Mouse (Mus musculus) stomach, embryonic 16.5 days (tissue): ENCODE results near the gene Celsr1. TPM values are rescaled to one million over a fixed set of nuclear protein-coding genes. Genes with fewer than 3 reads are reported as not detected.

Experiments
- ATAC-seq: fragments of 200-750 bp; cut with Nextera tagmentation; 2 replicates; pipeline ENCODE4 v1.8.0; 2017; ENCODE audit warnings: moderate number of reproducible peaks, moderate TSS enrichment; ENCODE audit not compliant: insufficient read depth, low FRiP score
- H3K27ac ChIP-seq: fragments of 300-500 bp; sonication (generic); 2 replicates; pipeline ENCODE4 v1.5.1; 2014; ENCODE audit warnings: low read length
- H3K27me3 ChIP-seq: fragments of 300-500 bp; sonication (generic); 2 replicates; pipeline ENCODE4 v1.6.1; 2014; ENCODE audit warnings: low read length, control low read depth, mixed read lengths; ENCODE audit not compliant: control insufficient read depth, insufficient read depth
- H3K36me3 ChIP-seq: fragments of 300-500 bp; sonication (generic); 2 replicates; pipeline ENCODE4 v1.6.1; 2014; ENCODE audit warnings: low read length; ENCODE audit not compliant: control insufficient read depth, insufficient read depth
- H3K4me1 ChIP-seq: fragments of 300-500 bp; sonication (generic); 2 replicates; pipeline ENCODE4 v1.6.1; 2014; ENCODE audit warnings: low read length, control low read depth, mixed read lengths; ENCODE audit not compliant: control insufficient read depth, insufficient read depth
- H3K4me2 ChIP-seq: fragments of 300-500 bp; sonication (generic); 2 replicates; pipeline ENCODE4 v1.6.1; 2014; ENCODE audit warnings: low read depth, low read length, mixed read lengths
- H3K4me3 ChIP-seq: fragments of 300-500 bp; sonication (generic); replicated peaks from 2 replicates; pipeline ENCODE4 v1.5.1; 2014; ENCODE audit warnings: mild to moderate bottlenecking, low read length
- H3K9ac ChIP-seq: fragments of 300-500 bp; sonication (generic); 2 replicates; pipeline ENCODE4 v1.6.1; 2014; ENCODE audit warnings: low read length
- H3K9me3 ChIP-seq: fragments of 300-500 bp; sonication (generic); replicated peaks from 2 replicates; pipeline ENCODE4 v1.6.1; 2016; ENCODE audit warnings: low read length, control low read depth; ENCODE audit not compliant: control insufficient read depth
- WGBS: fragments of 180-500 bp; shearing (Covaris S2); extraction: QIAGEN DNeasy Blood & Tissue Kit; methylation state at CpG from one replicate; pipeline ENCODE4 v1.1.7; 2014; 5-methylcytosine and 5-hydroxymethylcytosine counted together
- polyA plus RNA-seq: library from polyadenylated mRNA; unstranded; fragments of >200 nt; fragmentation: Nextera tagmentation; extraction: Ambion mirVana; gene quantifications from 2 replicates; pipeline ENCODE4 v1.2.1, GENCODE M21; 2015

Gene Celsr1
- polyA plus RNA-seq, 1 experiment from 2014 or later, result 2.7 TPM

DNA sequence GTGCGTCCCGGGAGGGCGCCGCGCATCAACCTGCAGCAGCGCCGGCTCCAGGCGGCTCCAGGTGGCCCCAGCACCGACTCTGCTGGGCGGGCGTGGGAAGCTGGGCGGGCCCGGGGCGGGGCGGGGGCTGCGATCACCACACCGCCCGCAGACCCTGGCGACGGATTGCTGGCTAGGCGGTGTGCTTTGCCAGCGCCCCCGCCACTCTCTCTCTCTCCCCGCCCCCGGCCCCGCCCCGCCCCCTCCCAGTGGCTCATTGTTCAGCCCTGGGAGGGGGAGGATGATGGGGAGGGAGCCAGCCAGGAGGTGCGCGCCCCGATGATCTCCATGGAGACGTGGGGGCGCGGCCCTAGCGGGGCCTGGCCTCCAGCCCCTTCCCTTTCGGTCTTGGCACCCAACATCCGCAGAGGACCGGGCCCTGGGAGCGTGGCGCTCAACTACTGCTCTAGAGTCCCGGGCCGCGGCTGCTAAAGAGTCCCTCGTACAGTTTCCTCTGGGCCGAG, 495 bp upstream of the Celsr1 start:
- Histone ChIP-seq H3K9ac (peak overlapping the region; percentile 81), H3K36me3 (0 out of 2 replicates have a peak, but pooled peaks cover 17% of the 10 kb centered on the region), H3K4me1 (peaks cover 14% of the 10 kb centered on the region), H3K27me3 (peaks cover 24% of the 10 kb centered on the region), H3K27ac (peak overlapping the region; percentile 85), H3K4me3 (peak overlapping the region; percentile 63), H3K9me3 (peaks cover 8% of the 10 kb centered on the region), H3K4me2 (peak overlapping the region; percentile 81)
- WGBS, result under 1% methylated on average over 41 of the region's 44 CpGs
- peak; percentile 88 for ATAC-seq

DNA sequence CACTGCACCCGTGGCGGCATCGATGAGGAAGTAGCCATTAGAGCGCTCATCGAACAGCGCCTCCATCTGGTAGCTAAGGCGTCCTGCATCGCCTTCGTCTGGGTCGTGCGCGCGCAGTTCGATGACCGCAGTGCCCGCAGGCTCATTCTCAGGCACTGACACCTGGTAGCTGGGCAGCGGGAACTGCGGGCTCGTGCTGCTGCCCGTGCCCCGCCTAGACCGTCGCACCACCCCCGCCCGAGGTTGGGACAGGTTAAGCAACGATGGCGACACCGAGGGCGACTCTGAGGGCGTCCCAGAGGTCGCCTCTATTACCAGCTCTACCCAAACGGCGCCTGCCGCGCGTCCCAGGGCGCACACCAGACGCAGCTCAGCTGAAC, 776 bp downstream of the Celsr1 start:
- H3K27me3 ChIP-seq, result peaks cover 22% of the 10 kb centered on the region
- WGBS, result 2% methylated on average over 38 of the region's 38 CpGs
- H3K4me3 ChIP-seq, result peak overlapping the region; percentile 63
- H3K27ac ChIP-seq, result no peak overlapping the region; the same call in 1 of the 2 replicates
- H3K4me1 ChIP-seq, result peaks cover 14% of the 10 kb centered on the region
- H3K9ac ChIP-seq, result peak overlapping the region; percentile 81
- H3K9me3 ChIP-seq, result peaks cover 8% of the 10 kb centered on the region
- no peak for ATAC-seq
- peak overlapping the region; percentile 81 for H3K4me2 ChIP-seq
- H3K36me3 ChIP-seq, result 0 out of 2 replicates have a peak, but pooled peaks cover 17% of the 10 kb centered on the region

DNA sequence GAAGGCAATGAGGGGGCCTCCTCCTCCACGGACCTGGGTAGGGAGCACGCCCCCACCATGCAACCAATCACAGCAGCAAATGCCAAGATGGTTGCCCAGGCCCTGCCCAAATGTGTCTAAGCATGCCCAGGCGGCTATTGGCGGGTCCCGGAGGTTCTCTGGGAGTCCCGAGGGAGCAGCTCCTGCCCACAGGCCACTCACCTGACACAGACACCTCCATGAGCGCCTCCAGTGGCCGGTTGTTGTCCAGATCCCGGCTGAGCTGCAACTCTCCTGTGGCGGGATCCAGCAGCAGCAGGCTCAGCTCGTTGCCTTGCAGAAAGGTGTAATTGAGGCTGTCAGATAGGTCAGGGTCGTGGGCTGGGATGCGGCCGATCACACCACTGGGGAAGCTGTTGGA, 3.6 kb downstream of the Celsr1 start:
- Histone ChIP-seq H3K9me3 (peaks cover 8% of the 10 kb centered on the region), H3K9ac (no peak overlapping the region), H3K27ac (peak overlapping the region; percentile 53; the same call in 1 of the 2 replicates), H3K4me2 (peak overlapping the region; percentile 47), H3K27me3 (peaks cover 22% of the 10 kb centered on the region), H3K36me3 (0 out of 2 replicates have a peak, but pooled peaks cover 17% of the 10 kb centered on the region), H3K4me3 (peak overlapping the region; percentile 35), H3K4me1 (peaks cover 15% of the 10 kb centered on the region)
- ATAC-seq, result no peak
- 65% methylated on average over 14 of the region's 14 CpGs for WGBS

DNA sequence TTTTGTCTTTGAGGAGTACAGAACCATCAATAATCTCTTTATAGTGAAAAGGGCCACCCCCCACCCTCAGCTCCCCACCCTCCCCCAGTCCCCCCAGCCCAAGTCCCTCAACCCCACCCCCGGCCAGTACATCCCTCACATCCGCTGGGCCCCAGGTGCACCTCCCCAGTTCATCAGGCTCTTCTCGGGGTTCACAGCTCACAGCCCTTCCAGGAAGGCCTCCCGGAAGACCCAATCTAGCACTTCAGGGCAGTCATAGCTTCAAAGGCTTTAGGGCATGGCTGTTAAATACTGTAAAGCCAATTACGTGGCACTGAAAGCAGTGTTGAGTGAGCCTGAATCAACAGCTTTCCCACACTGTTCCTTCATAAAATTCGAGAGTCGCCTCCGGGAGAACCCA, 5.7 kb downstream of the Celsr1 start:
- WGBS, result 54% methylated on average over 8 of the region's 8 CpGs
- Histone ChIP-seq H3K27ac (no peak overlapping the region), H3K9ac (no peak overlapping the region), H3K36me3 (0 out of 2 replicates have a peak, but pooled peaks cover 17% of the 10 kb centered on the region), H3K27me3 (peaks cover 13% of the 10 kb centered on the region), H3K9me3 (peaks cover 8% of the 10 kb centered on the region), H3K4me1 (peaks cover 16% of the 10 kb centered on the region), H3K4me3 (0 out of 2 replicates have a peak overlapping the region, but pooled peaks have one; percentile 35), H3K4me2 (peak overlapping the region; percentile 47; the same call in 1 of the 2 replicates)
- ATAC-seq, result no peak

DNA sequence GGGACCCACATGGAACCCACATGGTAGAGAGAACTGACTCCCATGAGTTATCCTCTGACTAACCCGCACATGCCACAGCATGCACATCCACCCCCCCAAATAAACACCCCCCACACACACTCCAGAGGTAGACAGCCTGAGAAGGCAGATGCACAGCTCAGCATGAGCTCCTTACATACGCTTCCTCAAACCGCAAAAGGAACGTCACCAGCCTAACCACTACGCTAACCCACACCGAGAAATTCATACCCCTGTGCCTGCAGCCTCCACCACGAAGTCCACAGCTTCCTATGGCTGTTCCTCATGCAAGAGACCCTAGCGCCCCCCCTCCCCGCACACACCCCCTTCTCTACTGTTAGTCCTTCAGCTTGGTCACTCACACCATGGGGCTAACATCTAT, 11.6 kb downstream of the Celsr1 start:
- no peak for ATAC-seq
- H3K4me1 ChIP-seq, result peaks cover 20% of the 10 kb centered on the region
- H3K4me3 ChIP-seq, result no peak overlapping the region
- 0 out of 2 replicates have a peak, but pooled peaks cover 4% of the 10 kb centered on the region for H3K9me3 ChIP-seq
- H3K4me2 ChIP-seq, result no peak overlapping the region
- H3K27ac ChIP-seq, result no peak overlapping the region
- no peaks in the 10 kb centered on the region for H3K36me3 ChIP-seq
- no peak overlapping the region for H3K9ac ChIP-seq
- no peaks in the 10 kb centered on the region for H3K27me3 ChIP-seq
- 74% methylated on average over 9 of the region's 9 CpGs for WGBS

DNA sequence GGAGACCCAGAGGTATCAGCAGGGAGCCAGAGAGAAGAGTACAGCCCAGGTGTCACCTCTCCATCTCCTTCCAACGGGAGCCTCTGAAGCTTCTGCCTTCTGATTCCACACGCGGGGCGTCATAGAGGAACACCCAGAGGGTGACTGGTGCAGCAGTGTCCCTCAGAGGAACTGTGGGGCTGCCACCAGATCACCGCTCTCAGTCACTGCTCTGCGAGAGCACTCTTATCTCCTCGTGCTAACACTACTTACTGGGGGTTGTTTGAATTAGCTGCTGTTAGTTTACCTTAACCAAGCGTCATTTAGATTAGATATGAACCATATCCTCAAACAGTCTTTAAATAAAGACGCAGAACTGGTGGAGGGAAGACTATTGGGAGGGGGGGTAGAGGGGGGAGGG, 12.3 kb downstream of the Celsr1 start:
- Histone ChIP-seq H3K27me3 (no peaks in the 10 kb centered on the region), H3K36me3 (no peaks in the 10 kb centered on the region), H3K9me3 (0 out of 2 replicates have a peak, but pooled peaks cover 4% of the 10 kb centered on the region), H3K27ac (no peak overlapping the region), H3K4me3 (no peak overlapping the region), H3K4me1 (peaks cover 23% of the 10 kb centered on the region), H3K9ac (no peak overlapping the region), H3K4me2 (0 out of 2 replicates have a peak overlapping the region, but pooled peaks have one; percentile 13)
- peak; percentile 80; the same call in 1 of the 2 replicates for ATAC-seq
- 17% methylated on average over 9 of the region's 9 CpGs for WGBS

DNA sequence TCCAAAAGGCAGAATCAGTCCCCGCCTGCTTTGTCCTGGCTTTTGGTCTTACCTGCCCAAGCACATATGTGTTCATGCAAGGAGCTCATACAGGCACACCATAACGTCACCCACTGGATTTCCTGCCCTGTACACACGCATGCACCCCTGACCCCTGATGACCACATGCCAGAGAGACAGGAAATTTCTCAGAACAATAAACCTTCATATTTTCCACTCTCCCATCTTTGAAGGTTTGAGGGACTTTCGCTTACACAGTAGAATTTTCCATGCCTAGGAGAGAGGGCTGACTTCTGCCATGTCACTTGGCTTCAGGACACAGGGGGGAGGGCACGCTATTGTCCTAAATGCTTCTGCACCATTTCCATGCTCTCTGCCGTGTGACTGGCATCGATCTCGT, 13.6 kb downstream of the Celsr1 start:
- Histone ChIP-seq H3K9ac (no peak overlapping the region), H3K4me1 (peaks cover 27% of the 10 kb centered on the region), H3K27me3 (no peaks in the 10 kb centered on the region), H3K9me3 (0 out of 2 replicates have a peak, but pooled peaks cover 4% of the 10 kb centered on the region), H3K27ac (no peak overlapping the region), H3K36me3 (no peaks in the 10 kb centered on the region), H3K4me2 (no peak overlapping the region), H3K4me3 (no peak overlapping the region)
- 76% methylated on average over 8 of the region's 8 CpGs for WGBS
- ATAC-seq, result no peak

DNA sequence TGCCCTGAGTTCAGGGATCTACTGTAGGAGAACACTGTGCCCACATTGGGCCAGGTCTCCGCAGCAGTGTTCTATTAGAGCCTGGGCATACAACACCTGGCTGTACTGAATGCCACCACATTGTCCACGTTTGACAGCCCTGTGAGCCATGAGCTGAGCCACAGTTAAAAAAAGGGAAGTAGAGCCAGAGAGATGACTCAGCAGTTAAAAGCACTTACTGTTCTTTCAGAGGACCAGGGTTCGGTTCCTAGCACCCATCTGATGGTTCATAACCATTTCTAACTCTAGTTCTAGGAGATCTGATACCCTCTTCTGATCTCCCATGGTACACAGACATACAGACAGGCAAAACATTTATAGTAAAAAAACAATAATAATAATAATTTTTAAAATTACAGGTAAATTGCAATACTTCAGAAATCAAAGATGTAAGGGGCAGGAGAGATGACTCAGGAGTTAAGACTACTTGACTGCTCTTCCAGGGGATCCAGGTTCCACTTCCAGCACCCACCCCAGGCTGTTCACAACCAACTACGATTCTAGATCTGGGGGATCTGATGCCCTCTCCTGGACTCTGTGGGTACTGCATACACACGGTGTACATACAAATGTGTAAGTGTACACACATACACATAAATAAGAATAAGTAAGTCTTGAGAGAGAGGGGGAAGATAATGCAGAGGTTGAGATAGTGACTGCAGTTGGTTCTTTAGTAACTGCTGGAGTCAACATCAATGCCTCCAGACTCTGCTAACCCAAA, 14.6 kb downstream of the Celsr1 start:
- Histone ChIP-seq H3K4me2 (no peak overlapping the region), H3K4me1 (peaks cover 22% of the 10 kb centered on the region), H3K9me3 (0 out of 2 replicates have a peak, but pooled peaks cover 4% of the 10 kb centered on the region), H3K27me3 (no peaks in the 10 kb centered on the region), H3K4me3 (no peak overlapping the region), H3K9ac (no peak overlapping the region), H3K36me3 (no peaks in the 10 kb centered on the region), H3K27ac (no peak overlapping the region)
- ATAC-seq, result no peak
- WGBS, result 94% methylated on average over 5 of the region's 5 CpGs

DNA sequence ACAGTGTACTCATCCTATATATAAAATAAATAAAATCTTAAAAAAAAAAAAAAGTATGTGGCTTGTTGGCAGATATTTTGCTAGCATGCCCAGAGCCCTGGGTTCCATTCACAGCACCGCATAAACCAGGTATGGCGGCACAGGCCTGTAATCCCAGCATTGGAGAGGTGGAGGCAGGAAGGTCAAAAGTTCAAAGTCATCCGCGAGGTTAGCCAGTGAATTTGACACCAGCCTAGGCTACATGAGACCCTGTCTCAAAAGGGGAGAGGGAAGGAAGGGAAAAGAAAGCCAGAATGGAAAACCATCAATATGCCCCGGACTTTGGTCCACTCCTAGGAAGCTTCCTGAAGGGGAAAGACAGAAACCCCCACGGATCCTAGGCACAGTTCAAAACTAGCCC, 16.2 kb downstream of the Celsr1 start:
- Histone ChIP-seq H3K4me3 (no peak overlapping the region), H3K36me3 (no peaks in the 10 kb centered on the region), H3K4me2 (no peak overlapping the region), H3K4me1 (peaks cover 22% of the 10 kb centered on the region), H3K9ac (no peak overlapping the region), H3K27ac (no peak overlapping the region), H3K9me3 (0 out of 2 replicates have a peak, but pooled peaks cover 4% of the 10 kb centered on the region), H3K27me3 (no peaks in the 10 kb centered on the region)
- 89% methylated on average over 6 of the region's 6 CpGs for WGBS
- ATAC-seq, result no peak
